Mouse (Mus musculus) left cerebral cortex, adult 18-20 months (tissue): ENCODE data around the gene Kctd12b. TPM values are rescaled to one million over a fixed set of nuclear protein-coding genes. Genes with fewer than 3 reads are reported as not detected.
"Not testable (repeated sequence)": the region's sequence is repeated elsewhere in the genome, so short reads cannot be mapped to it uniquely, and the experiment has no call there.

ENCODE experiments used
- DNase-seq, 2 experiments: peaks; one replicate each; pipeline ENCODE4 v3.0.0; 2021 to 2022; ENCODE audit warnings: low spot score in 2 of 2, mixed read lengths in 1 of 2
- long read RNA-seq, 2 experiments: library from polyadenylated mRNA; stranded (forward); transcript quantifications; one replicate each; pipeline ENCODE4 v2.0.0; 2021
- total RNA-seq, 2 experiments: library from RNA; stranded (reverse); gene quantifications; 2 replicates each; pipeline ENCODE4 v1.2.3; 2021

Gene Kctd12b
- 1 to 10 TPM; 2.2 to 2.4 TPM for total RNA-seq
- long read RNA-seq, experiment 1, full-length matches to known transcripts = 4 of 5 reads
- long read RNA-seq, experiment 1, partial matches to known transcripts = 0 of 5 reads
- long read RNA-seq, experiment 1, other reads (novel, unspliced or antisense) = 1 of 5 reads
- long read RNA-seq, experiment 2 = 0 reads

- DNase-seq = no peak
These were observed at the start of gene Kctd12b for GRCm38 (mm10) chrX:153695782-153696395. TSS of gene Kctd12b (minus strand) at chrX:153696391.

- no peak for DNase-seq
These were observed 46.3 kb upstream of the Kctd12b start for GRCm38 (mm10) chrX:153742493-153742892.

- DNase-seq = no peak
These were observed 39.5 kb upstream of the Kctd12b start for GRCm38 (mm10) chrX:153735697-153736096.

- no peak for DNase-seq
These were observed 28.2 kb upstream of the Kctd12b start for GRCm38 (mm10) chrX:153724400-153724799.

- peak; percentile 22 to 39 for DNase-seq
These were observed 27.1 kb upstream of the Kctd12b start, which contains the start of gene Nbdy for GRCm38 (mm10) chrX:153723110-153723916. TSS of gene Nbdy (plus strand) at chrX:153723590.

GRCm38 (mm10) chrX:153719602-153720001 is 23.4 kb upstream of the Kctd12b start:
- DNase-seq = no peak

GRCm38 (mm10) chrX:153716716-153717115 is 20.5 kb upstream of the Kctd12b start:
- DNase-seq = no peak

- DNase-seq = peak in 1 of 2 experiments; percentile 7
These were observed 11.5 kb upstream of the Kctd12b start for GRCm38 (mm10) chrX:153707735-153708134.

GRCm38 (mm10) chrX:153700463-153700862 is 4.3 kb upstream of the Kctd12b start:
- DNase-seq = no peak

- DNase-seq = not testable (repeated sequence)
These were observed 28.0 kb downstream of the Kctd12b start for GRCm38 (mm10) chrX:153668233-153668632.

GRCm38 (mm10) chrX:153664903-153665302 is 31.3 kb downstream of the Kctd12b start:
- no peak for DNase-seq

- DNase-seq = no peak
These were observed 39.2 kb downstream of the Kctd12b start for GRCm38 (mm10) chrX:153656949-153657348.

GRCm38 (mm10) chrX:153640615-153641014 is 55.6 kb downstream of the Kctd12b start:
- DNase-seq = no peak

- DNase-seq = peak in 1 of 2 experiments; percentile 3
These were observed 59.9 kb downstream of the Kctd12b start for GRCm38 (mm10) chrX:153636247-153636646.

Other genes with a start within 250 kb of the Kctd12b start
- 100 to 1,000 TPM; 225 to 229 TPM for gene Ubqln2, start 198.2 kb downstream of the Kctd12b start, total RNA-seq
- not detected for gene Cypt3, start 137.8 kb downstream of the Kctd12b start, total RNA-seq
- 10 to 100 TPM; 49.1 to 52.1 TPM for gene Nbdy, start 27.2 kb upstream of the Kctd12b start, total RNA-seq
- 1 to 10 TPM; 6.6 to 9.4 TPM for gene Spin2c, start 135.8 kb upstream of the Kctd12b start, total RNA-seq